Mouse (Mus musculus): ENCODE results near the gene Fbp1. TPM values are rescaled to one million over a fixed set of nuclear protein-coding genes. Genes with fewer than 3 reads are reported as not detected.
"Not testable (repeated sequence)": the region's sequence is repeated elsewhere in the genome, so short reads cannot be mapped to it uniquely, and the experiment has no call there.

Fbp1 gene
- polyA plus RNA-seq, 1 experiment from 2014 or later = 211 TPM

- no peaks in the 10 kb centered on the region for H3K27me3 ChIP-seq (ENCODE audit: insufficient read depth, low read length)
- H3K27ac ChIP-seq (ENCODE audit: low read length) = no peak overlapping the region
- H3K4me1 ChIP-seq (ENCODE audit: insufficient read depth, low read length) = peaks cover 8% of the 10 kb centered on the region; the same call in 1 of the 2 replicates
- H3K9me3 ChIP-seq (ENCODE audit: low read length) = no peaks in the 10 kb centered on the region
- no peak overlapping the region for H3K9ac ChIP-seq (replicated peaks; ENCODE audit: low read length)
- no peak overlapping the region for H3K4me3 ChIP-seq (ENCODE audit: low read length)
- ATAC-seq (ENCODE audit: low FRiP score, low TSS enrichment) = peak; percentile 36; the same call in 1 of the 2 replicates
- H3K4me2 ChIP-seq (replicated peaks; ENCODE audit: low read depth, low read length) = no peak overlapping the region
- H3K36me3 ChIP-seq (ENCODE audit: insufficient read depth, low read length) = no peaks in the 10 kb centered on the region
- WGBS = 12% methylated on average over 5 of the region's 5 CpGs
Measured at GRCm38 (mm10) chr13:62877247-62877646, 10.8 kb downstream of the Fbp1 start.

GRCm38 (mm10) chr13:62876111-62876510 lies 12.0 kb downstream of the Fbp1 start:
- Histone ChIP-seq H3K9me3 (ENCODE audit: low read length) (no peaks in the 10 kb centered on the region), H3K36me3 (ENCODE audit: insufficient read depth, low read length) (no peaks in the 10 kb centered on the region), H3K4me2 (replicated peaks; ENCODE audit: low read depth, low read length) (no peak overlapping the region), H3K9ac (replicated peaks; ENCODE audit: low read length) (no peak overlapping the region), H3K27me3 (ENCODE audit: insufficient read depth, low read length) (no peaks in the 10 kb centered on the region), H3K4me3 (ENCODE audit: low read length) (no peak overlapping the region), H3K4me1 (ENCODE audit: insufficient read depth, low read length) (peaks cover 8% of the 10 kb centered on the region; the same call in 1 of the 2 replicates), H3K27ac (ENCODE audit: low read length) (no peak overlapping the region)
- 96% methylated on average over 1 of the region's 1 CpGs for WGBS
- no peak for ATAC-seq (ENCODE audit: low FRiP score, low TSS enrichment)

GRCm38 (mm10) chr13:62872252-62872651 lies 15.8 kb downstream of the Fbp1 start:
- no peaks in the 10 kb centered on the region for H3K36me3 ChIP-seq (ENCODE audit: insufficient read depth, low read length)
- no peak overlapping the region for H3K4me2 ChIP-seq (replicated peaks; ENCODE audit: low read depth, low read length)
- ATAC-seq (ENCODE audit: low FRiP score, low TSS enrichment) = no peak
- 74% methylated on average over 3 of the region's 3 CpGs for WGBS
- H3K27me3 ChIP-seq (ENCODE audit: insufficient read depth, low read length) = no peaks in the 10 kb centered on the region
- no peak overlapping the region for H3K27ac ChIP-seq (ENCODE audit: low read length)
- H3K4me1 ChIP-seq (ENCODE audit: insufficient read depth, low read length) = no peaks in the 10 kb centered on the region
- no peak overlapping the region for H3K9ac ChIP-seq (replicated peaks; ENCODE audit: low read length)
- no peak overlapping the region for H3K4me3 ChIP-seq (ENCODE audit: low read length)
- H3K9me3 ChIP-seq (ENCODE audit: low read length) = no peaks in the 10 kb centered on the region

- no peaks in the 10 kb centered on the region for H3K4me1 ChIP-seq (ENCODE audit: insufficient read depth, low read length)
- 75% methylated on average over 2 of the region's 2 CpGs for WGBS
- H3K9ac ChIP-seq (replicated peaks; ENCODE audit: low read length) = no peak overlapping the region
- H3K4me2 ChIP-seq (replicated peaks; ENCODE audit: low read depth, low read length) = no peak overlapping the region
- H3K27ac ChIP-seq (ENCODE audit: low read length) = no peak overlapping the region
- no peaks in the 10 kb centered on the region for H3K9me3 ChIP-seq (ENCODE audit: low read length)
- no peak overlapping the region for H3K4me3 ChIP-seq (ENCODE audit: low read length)
- no peaks in the 10 kb centered on the region for H3K36me3 ChIP-seq (ENCODE audit: insufficient read depth, low read length)
- H3K27me3 ChIP-seq (ENCODE audit: insufficient read depth, low read length) = no peaks in the 10 kb centered on the region
- ATAC-seq (ENCODE audit: low FRiP score, low TSS enrichment) = peak; percentile 50; the same call in 1 of the 2 replicates
Measured at GRCm38 (mm10) chr13:62870605-62871004, 17.5 kb downstream of the Fbp1 start.

GRCm38 (mm10) chr13:62866817-62867216 lies 21.3 kb downstream of the Fbp1 start:
- Histone ChIP-seq H3K4me3 (ENCODE audit: low read length) (no peak overlapping the region), H3K36me3 (ENCODE audit: insufficient read depth, low read length) (no peaks in the 10 kb centered on the region), H3K4me2 (replicated peaks; ENCODE audit: low read depth, low read length) (no peak overlapping the region), H3K9me3 (ENCODE audit: low read length) (no peaks in the 10 kb centered on the region), H3K9ac (replicated peaks; ENCODE audit: low read length) (no peak overlapping the region), H3K27ac (ENCODE audit: low read length) (no peak overlapping the region), H3K27me3 (ENCODE audit: insufficient read depth, low read length) (no peaks in the 10 kb centered on the region), H3K4me1 (ENCODE audit: insufficient read depth, low read length) (peaks cover 10% of the 10 kb centered on the region; the same call in 1 of the 2 replicates)
- 83% methylated on average over 4 of the region's 4 CpGs for WGBS
- ATAC-seq (ENCODE audit: low FRiP score, low TSS enrichment) = no peak

GRCm38 (mm10) chr13:62865651-62866315 lies 22.3 kb downstream of the Fbp1 start:
- no peaks in the 10 kb centered on the region for H3K36me3 ChIP-seq (ENCODE audit: insufficient read depth, low read length)
- H3K27me3 ChIP-seq (ENCODE audit: insufficient read depth, low read length) = no peaks in the 10 kb centered on the region
- no peaks in the 10 kb centered on the region for H3K9me3 ChIP-seq (ENCODE audit: low read length)
- no peak overlapping the region for H3K27ac ChIP-seq (ENCODE audit: low read length)
- H3K4me1 ChIP-seq (ENCODE audit: insufficient read depth, low read length) = peaks cover 10% of the 10 kb centered on the region; the same call in 1 of the 2 replicates
- no peak for ATAC-seq (ENCODE audit: low FRiP score, low TSS enrichment)
- 65% methylated on average over 11 of the region's 11 CpGs for WGBS
- no peak overlapping the region for H3K9ac ChIP-seq (replicated peaks; ENCODE audit: low read length)
- no peak overlapping the region for H3K4me3 ChIP-seq (ENCODE audit: low read length)
- H3K4me2 ChIP-seq (replicated peaks; ENCODE audit: low read depth, low read length) = no peak overlapping the region

- H3K4me2 ChIP-seq (replicated peaks; ENCODE audit: low read depth, low read length) = no peak overlapping the region
- peaks cover 10% of the 10 kb centered on the region; the same call in 1 of the 2 replicates for H3K4me1 ChIP-seq (ENCODE audit: insufficient read depth, low read length)
- no peak overlapping the region for H3K9ac ChIP-seq (replicated peaks; ENCODE audit: low read length)
- no peak overlapping the region for H3K4me3 ChIP-seq (ENCODE audit: low read length)
- H3K9me3 ChIP-seq (ENCODE audit: low read length) = no peaks in the 10 kb centered on the region
- H3K36me3 ChIP-seq (ENCODE audit: insufficient read depth, low read length) = no peaks in the 10 kb centered on the region
- H3K27me3 ChIP-seq (ENCODE audit: insufficient read depth, low read length) = no peaks in the 10 kb centered on the region
- H3K27ac ChIP-seq (ENCODE audit: low read length) = no peak overlapping the region
- WGBS = 61% methylated on average over 6 of the region's 6 CpGs
- ATAC-seq (ENCODE audit: low FRiP score, low TSS enrichment) = peak; percentile 25; the same call in 1 of the 2 replicates
Measured at GRCm38 (mm10) chr13:62863771-62864170, 24.3 kb downstream of the Fbp1 start.

DNA sequence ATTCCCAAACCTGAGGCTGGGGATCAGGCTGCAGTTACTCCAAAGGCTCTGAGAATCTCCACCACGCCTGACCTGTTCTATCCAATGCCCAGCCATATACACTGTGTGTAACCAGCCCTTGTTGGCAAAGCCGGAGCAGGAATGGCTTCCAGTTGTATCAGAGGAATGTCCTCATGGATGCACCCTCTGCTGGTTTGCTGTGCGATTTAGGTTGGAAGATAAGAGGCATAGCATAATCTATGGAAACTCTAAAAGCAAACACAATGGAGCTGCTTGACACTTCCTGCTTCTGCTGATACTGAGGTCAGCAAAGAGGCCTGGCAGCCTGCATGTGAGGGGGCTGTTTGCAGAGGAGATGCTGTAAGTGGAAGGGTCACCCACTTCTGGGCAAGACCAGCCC lies 25.2 kb downstream of the Fbp1 start:
- Histone ChIP-seq H3K36me3 (ENCODE audit: insufficient read depth, low read length) (no peaks in the 10 kb centered on the region), H3K9me3 (ENCODE audit: low read length) (no peaks in the 10 kb centered on the region), H3K27me3 (ENCODE audit: insufficient read depth, low read length) (no peaks in the 10 kb centered on the region), H3K4me3 (ENCODE audit: low read length) (no peak overlapping the region), H3K9ac (replicated peaks; ENCODE audit: low read length) (no peak overlapping the region), H3K27ac (ENCODE audit: low read length) (no peak overlapping the region), H3K4me2 (replicated peaks; ENCODE audit: low read depth, low read length) (no peak overlapping the region), H3K4me1 (ENCODE audit: insufficient read depth, low read length) (peaks cover 10% of the 10 kb centered on the region; the same call in 1 of the 2 replicates)
- ATAC-seq (ENCODE audit: low FRiP score, low TSS enrichment) = no peak
- 84% methylated on average over 3 of the region's 3 CpGs for WGBS

- 95% methylated on average over 4 of the region's 4 CpGs for WGBS
- ATAC-seq (ENCODE audit: low FRiP score, low TSS enrichment) = no peak
- H3K4me2 ChIP-seq (replicated peaks; ENCODE audit: low read depth, low read length) = no peak overlapping the region
- no peak overlapping the region for H3K9ac ChIP-seq (replicated peaks; ENCODE audit: low read length)
- no peak overlapping the region for H3K27ac ChIP-seq (ENCODE audit: low read length)
- H3K9me3 ChIP-seq (ENCODE audit: low read length) = no peaks in the 10 kb centered on the region
- no peak overlapping the region for H3K4me3 ChIP-seq (ENCODE audit: low read length)
- peaks cover 10% of the 10 kb centered on the region; the same call in 1 of the 2 replicates for H3K4me1 ChIP-seq (ENCODE audit: insufficient read depth, low read length)
- no peaks in the 10 kb centered on the region for H3K36me3 ChIP-seq (ENCODE audit: insufficient read depth, low read length)
- H3K27me3 ChIP-seq (ENCODE audit: insufficient read depth, low read length) = 0 out of 2 replicates have a peak, but pooled peaks cover 2% of the 10 kb centered on the region
Measured at GRCm38 (mm10) chr13:62860068-62860467, 28.0 kb downstream of the Fbp1 start.

- not testable (repeated sequence) for H3K4me3 ChIP-seq (ENCODE audit: low read length); ATAC-seq (ENCODE audit: low FRiP score, low TSS enrichment); H3K27me3 ChIP-seq (ENCODE audit: insufficient read depth, low read length); H3K9me3 ChIP-seq (ENCODE audit: low read length); H3K36me3 ChIP-seq (ENCODE audit: insufficient read depth, low read length); H3K9ac ChIP-seq (replicated peaks; ENCODE audit: low read length); H3K4me2 ChIP-seq (replicated peaks; ENCODE audit: low read depth, low read length); H3K27ac ChIP-seq (ENCODE audit: low read length); H3K4me1 ChIP-seq (ENCODE audit: insufficient read depth, low read length)
- WGBS = 70% methylated on average over 10 of the region's 10 CpGs
Measured at GRCm38 (mm10) chr13:62859251-62859650, 28.8 kb downstream of the Fbp1 start.
